Mouse (Mus musculus): ENCODE data around the gene Lrrc52. TPM values are rescaled to one million over a fixed set of nuclear protein-coding genes. Genes with fewer than 3 reads are reported as not detected.

Gene Lrrc52
- polyA plus RNA-seq, 1 experiment: 0.80 TPM

DNA sequence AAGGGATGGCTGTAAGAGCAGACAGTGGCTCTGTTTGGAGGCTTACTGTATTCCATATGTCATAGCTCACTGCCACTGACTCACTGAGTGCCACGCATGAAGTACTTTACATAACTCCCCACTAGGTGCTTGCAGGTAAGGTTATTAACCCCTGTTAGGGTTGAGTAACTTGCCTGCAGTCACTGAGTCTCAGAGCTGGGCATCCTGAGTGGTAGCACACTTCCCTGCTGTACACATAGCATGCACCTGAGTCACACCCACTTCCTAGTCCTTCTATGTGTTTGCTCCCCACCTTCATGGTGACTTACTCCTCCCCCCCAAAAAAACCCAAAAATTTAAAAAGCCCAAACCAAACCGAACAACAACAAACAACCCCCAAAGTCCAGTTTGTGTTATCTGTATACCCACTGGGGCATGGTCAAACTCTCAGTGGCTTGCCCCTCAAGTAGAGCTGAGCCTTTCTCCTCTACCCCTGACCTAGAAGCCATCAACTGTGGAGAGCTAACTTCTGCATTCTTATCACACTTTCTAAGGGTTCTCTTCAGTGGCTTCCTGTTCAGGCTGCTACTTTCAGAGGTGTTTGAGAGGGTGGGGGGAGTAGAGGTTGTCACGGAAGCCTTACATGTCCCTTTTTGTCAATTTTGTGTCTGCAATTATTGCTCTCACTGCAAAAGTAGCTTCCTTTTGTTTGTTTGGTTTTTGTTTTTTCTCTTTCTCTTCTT lies 20.5 kb upstream of the Lrrc52 start:
- H3K4me1 ChIP-seq (ENCODE audit: control insufficient read depth, insufficient read depth, low read length): no peaks in the 10 kb centered on the region
- TF ChIP-seq CTCF (IDR thresholded peaks at IDR 0.05; ENCODE audit: insufficient read depth, low read length): no peak
- no peak for TF ChIP-seq POLR2A (IDR thresholded peaks at IDR 0.05; ENCODE audit: borderline replicate concordance, extremely low read depth, low read depth, low read length)
- DNase-seq: no peak
- H3K4me3 ChIP-seq (replicated peaks; ENCODE audit: extremely low read depth, low read depth, low read length): no peak overlapping the region
- WGBS: 51% methylated on average over 3 of the region's 3 CpGs

DNA sequence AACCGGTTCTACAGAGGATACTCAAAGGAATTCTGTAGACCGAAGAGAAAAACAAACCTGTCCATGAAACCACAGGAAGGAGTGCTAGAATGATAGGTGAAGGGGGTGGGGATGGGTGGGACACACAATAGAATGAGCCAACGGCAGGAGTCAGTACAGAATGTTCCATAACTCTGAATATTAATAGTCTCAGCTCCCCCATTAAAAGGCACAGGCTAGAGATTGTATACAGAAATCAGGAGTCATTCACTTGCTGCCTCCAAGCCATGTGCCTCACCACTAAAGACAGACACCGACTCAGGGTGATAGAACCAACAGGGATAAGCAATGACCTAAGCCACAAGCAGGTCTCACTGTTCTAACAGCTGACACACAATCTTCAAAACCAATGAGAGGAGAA lies 16.3 kb upstream of the Lrrc52 start:
- no peak overlapping the region for H3K4me3 ChIP-seq (replicated peaks; ENCODE audit: extremely low read depth, low read depth, low read length)
- TF ChIP-seq CTCF (IDR thresholded peaks at IDR 0.05; ENCODE audit: insufficient read depth, low read length) (no peak), POLR2A (IDR thresholded peaks at IDR 0.05; ENCODE audit: borderline replicate concordance, extremely low read depth, low read depth, low read length) (no peak)
- no peaks in the 10 kb centered on the region for H3K4me1 ChIP-seq (ENCODE audit: control insufficient read depth, insufficient read depth, low read length)
- WGBS: 67% methylated on average over 4 of the region's 4 CpGs
- DNase-seq: no peak

DNA sequence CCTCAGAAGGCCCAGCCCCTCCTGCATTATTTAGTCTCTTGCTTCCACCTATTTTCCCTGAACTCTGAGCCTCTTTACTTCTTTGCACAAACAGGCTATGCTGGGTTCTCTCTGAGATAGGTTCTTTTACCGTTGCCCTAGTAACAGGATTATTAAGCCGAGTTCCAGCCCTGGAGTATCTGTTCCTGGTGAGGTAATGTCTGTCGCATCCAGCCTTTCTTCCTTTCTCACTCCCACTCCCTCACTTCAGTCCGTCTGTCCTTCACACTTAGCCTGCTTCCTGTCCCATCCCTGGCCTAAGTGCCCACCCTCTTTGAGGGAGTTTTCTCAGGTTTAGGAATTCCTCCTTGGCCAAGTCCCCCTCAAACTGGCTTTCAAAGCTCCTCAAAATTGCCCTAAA lies 7.0 kb upstream of the Lrrc52 start:
- 34% methylated on average over 4 of the region's 4 CpGs for WGBS
- Histone ChIP-seq H3K4me1 (ENCODE audit: control insufficient read depth, insufficient read depth, low read length) (no peaks in the 10 kb centered on the region), H3K4me3 (replicated peaks; ENCODE audit: extremely low read depth, low read depth, low read length) (no peak overlapping the region)
- TF ChIP-seq POLR2A (IDR thresholded peaks at IDR 0.05; ENCODE audit: borderline replicate concordance, extremely low read depth, low read depth, low read length) (no peak), CTCF (IDR thresholded peaks at IDR 0.05; ENCODE audit: insufficient read depth, low read length) (no peak)
- no peak for DNase-seq

DNA sequence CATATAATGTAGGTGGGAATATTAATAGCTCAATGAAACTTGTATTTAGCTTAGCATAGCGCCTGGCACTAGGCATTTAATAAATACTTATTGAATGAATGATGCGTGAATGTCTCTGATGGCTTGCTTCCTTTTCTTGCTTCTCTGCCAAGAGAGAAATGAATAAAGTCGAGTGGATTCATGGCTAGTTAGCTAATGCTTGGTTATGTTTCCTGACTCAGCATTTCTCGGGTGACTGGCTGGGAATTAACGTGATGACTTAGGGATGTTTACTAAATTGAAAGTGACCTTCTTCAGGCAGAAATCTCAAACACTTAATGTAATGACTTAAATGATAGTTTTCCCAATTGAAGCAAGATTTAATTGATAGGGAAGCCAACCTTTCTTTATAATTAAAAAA lies 1.3 kb upstream of the Lrrc52 start:
- DNase-seq: no peak
- TF ChIP-seq POLR2A (IDR thresholded peaks at IDR 0.05; ENCODE audit: borderline replicate concordance, extremely low read depth, low read depth, low read length): no peak
- no peak for TF ChIP-seq CTCF (IDR thresholded peaks at IDR 0.05; ENCODE audit: insufficient read depth, low read length)
- Histone ChIP-seq H3K4me3 (replicated peaks; ENCODE audit: extremely low read depth, low read depth, low read length) (no peak overlapping the region), H3K4me1 (ENCODE audit: control insufficient read depth, insufficient read depth, low read length) (no peaks in the 10 kb centered on the region)
- 34% methylated on average over 5 of the region's 5 CpGs for WGBS

DNA sequence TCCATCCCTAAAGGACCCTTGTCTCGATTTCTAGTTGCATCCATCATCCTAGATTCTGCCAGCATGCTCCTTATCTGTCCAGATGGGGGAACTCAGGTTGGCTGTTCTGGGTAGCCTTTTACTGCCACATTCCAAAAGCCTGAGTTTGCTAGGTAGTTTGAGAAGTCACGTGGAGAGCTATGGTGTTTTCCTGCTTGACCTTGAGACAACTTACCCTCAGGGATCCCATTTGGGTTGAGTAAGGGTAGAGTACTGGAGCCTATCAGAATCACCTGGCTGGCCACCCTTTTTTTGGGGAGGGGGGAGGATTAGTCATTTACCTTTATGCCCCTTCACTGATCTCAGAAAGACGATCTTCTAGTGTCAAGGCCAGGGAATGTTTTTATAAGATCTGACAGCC lies 9.3 kb downstream of the Lrrc52 start:
- H3K4me1 ChIP-seq (ENCODE audit: control insufficient read depth, insufficient read depth, low read length): no peaks in the 10 kb centered on the region
- TF ChIP-seq CTCF (IDR thresholded peaks at IDR 0.05; ENCODE audit: insufficient read depth, low read length): no peak
- no peak for TF ChIP-seq POLR2A (IDR thresholded peaks at IDR 0.05; ENCODE audit: borderline replicate concordance, extremely low read depth, low read depth, low read length)
- no peak overlapping the region for H3K4me3 ChIP-seq (replicated peaks; ENCODE audit: extremely low read depth, low read depth, low read length)
- 56% methylated on average over 3 of the region's 3 CpGs for WGBS
- DNase-seq: no peak

DNA sequence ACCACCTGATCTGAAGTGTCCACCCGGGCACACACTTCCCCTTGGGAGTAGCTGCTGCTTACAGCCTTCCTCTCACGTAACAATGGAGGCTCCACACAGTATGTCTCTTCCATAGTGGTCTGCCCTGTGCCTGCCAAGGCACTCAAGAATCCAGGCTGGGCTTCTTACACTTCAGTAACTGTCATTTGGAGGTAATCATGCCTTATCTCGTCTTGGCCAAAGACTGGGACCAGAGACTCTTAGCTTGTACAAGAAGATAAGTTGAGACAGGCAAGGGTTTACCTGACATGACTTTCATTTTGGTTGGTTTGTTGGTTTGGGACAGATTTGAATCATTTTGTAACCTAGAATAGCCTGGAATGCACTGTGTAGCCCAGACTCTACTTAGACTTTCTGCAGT lies 13.5 kb downstream of the Lrrc52 start:
- no peak for DNase-seq
- WGBS: 76% methylated on average over 3 of the region's 3 CpGs

DNA sequence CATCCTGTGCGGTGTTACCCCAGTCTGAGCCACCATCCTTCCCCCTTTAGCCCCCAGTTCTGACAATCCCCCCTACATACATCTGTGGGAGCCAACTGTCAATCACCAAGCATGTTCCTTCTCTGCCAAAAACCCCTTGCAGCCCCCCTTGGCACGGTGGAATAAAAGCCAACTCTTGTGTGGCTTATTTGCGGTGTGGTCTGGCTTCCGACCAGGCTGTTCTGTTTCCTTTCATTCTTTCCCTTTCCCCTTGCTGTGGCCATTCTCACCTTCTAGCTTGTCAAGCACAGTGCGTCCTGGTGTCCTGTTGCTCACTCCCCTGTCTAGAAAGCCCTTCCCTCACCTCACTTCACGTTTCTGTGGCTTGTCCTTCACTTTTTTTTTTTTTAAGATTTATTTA lies 14.1 kb downstream of the Lrrc52 start:
- TF ChIP-seq CTCF (IDR thresholded peaks at IDR 0.05; ENCODE audit: insufficient read depth, low read length) (no peak), POLR2A (IDR thresholded peaks at IDR 0.05; ENCODE audit: borderline replicate concordance, extremely low read depth, low read depth, low read length) (no peak)
- 54% methylated on average over 6 of the region's 6 CpGs for WGBS
- no peak for DNase-seq
- H3K4me3 ChIP-seq (replicated peaks; ENCODE audit: extremely low read depth, low read depth, low read length): no peak overlapping the region
- no peaks in the 10 kb centered on the region for H3K4me1 ChIP-seq (ENCODE audit: control insufficient read depth, insufficient read depth, low read length)

More for the DNA sequence above, 13.5 kb downstream of the Lrrc52 start:
- no peaks in the 10 kb centered on the region for H3K4me1 ChIP-seq (ENCODE audit: control insufficient read depth, insufficient read depth, low read length)
- no peak for TF ChIP-seq POLR2A (IDR thresholded peaks at IDR 0.05; ENCODE audit: borderline replicate concordance, extremely low read depth, low read depth, low read length)
- no peak for TF ChIP-seq CTCF (IDR thresholded peaks at IDR 0.05; ENCODE audit: insufficient read depth, low read length)
- no peak overlapping the region for H3K4me3 ChIP-seq (replicated peaks; ENCODE audit: extremely low read depth, low read depth, low read length)

DNA sequence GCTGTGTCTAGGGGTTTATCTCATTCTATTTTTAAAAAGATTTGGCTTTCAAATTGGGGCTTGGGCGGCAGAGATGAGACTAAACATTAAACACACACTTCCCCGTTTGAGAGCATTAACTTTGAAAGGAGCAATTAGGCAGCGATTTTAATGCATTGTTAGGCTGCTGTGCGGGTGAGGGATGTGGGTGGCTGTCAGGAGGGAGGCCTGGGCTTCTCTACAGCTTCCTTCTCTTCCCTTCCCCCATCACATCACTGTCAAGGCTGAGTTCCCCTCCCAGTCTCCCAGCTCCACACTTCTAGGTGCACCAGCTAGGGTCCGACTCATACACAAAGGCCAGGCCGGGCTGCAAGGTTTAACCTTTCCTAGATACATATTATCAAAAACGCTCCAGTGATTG lies 18.0 kb downstream of the Lrrc52 start:
- Histone ChIP-seq H3K4me1 (ENCODE audit: control insufficient read depth, insufficient read depth, low read length) (no peaks in the 10 kb centered on the region), H3K4me3 (replicated peaks; ENCODE audit: extremely low read depth, low read depth, low read length) (no peak overlapping the region)
- TF ChIP-seq CTCF (IDR thresholded peaks at IDR 0.05; ENCODE audit: insufficient read depth, low read length): no peak
- no peak for TF ChIP-seq POLR2A (IDR thresholded peaks at IDR 0.05; ENCODE audit: borderline replicate concordance, extremely low read depth, low read depth, low read length)
- WGBS: 40% methylated on average over 7 of the region's 7 CpGs
- DNase-seq: no peak

DNA sequence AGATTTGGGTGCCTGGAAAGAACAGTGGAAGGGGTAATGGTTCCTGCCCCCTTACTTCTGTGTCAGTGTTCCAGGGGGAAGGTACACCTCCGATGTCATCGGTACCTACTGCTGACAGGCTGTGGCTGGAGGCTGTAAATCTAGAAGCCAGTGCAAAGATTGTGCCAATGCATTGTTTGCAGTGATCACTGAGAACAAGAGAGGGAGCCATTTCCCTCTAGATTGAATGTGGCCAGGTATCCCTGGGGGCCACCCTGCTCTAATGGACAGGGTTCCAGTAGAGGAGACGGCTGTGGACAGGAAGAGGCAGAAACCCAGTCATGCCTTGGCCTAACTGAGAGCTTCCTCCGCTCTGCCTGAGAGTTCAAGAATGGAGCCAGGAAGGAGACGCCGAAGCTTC lies 18.5 kb downstream of the Lrrc52 start:
- Histone ChIP-seq H3K4me3 (replicated peaks; ENCODE audit: extremely low read depth, low read depth, low read length) (no peak overlapping the region), H3K4me1 (ENCODE audit: control insufficient read depth, insufficient read depth, low read length) (no peaks in the 10 kb centered on the region)
- WGBS: 52% methylated on average over 6 of the region's 6 CpGs
- DNase-seq: no peak
- TF ChIP-seq POLR2A (IDR thresholded peaks at IDR 0.05; ENCODE audit: borderline replicate concordance, extremely low read depth, low read depth, low read length) (no peak), CTCF (IDR thresholded peaks at IDR 0.05; ENCODE audit: insufficient read depth, low read length) (no peak)

DNA sequence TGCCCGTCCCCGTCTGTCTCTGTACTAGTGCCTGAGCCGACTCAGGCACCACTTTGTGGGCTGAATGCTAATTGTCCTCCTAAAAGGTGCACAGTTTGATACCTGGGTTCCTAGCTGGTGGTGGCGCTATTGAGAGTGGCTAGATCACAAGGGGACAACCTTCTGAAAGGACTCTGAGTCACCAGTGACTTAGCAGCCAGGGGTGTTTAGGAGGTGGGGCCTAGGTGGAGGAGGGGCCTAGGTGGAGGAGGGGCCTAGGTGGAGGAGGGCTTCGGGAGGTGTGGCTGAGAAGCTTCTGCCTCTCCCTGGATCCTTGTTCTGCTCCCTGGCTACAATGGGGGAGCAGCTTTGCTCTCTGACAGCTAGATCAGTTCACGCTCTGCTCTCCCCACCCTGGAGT lies 20.1 kb downstream of the Lrrc52 start:
- TF ChIP-seq POLR2A (IDR thresholded peaks at IDR 0.05; ENCODE audit: borderline replicate concordance, extremely low read depth, low read depth, low read length): no peak
- TF ChIP-seq CTCF (IDR thresholded peaks at IDR 0.05; ENCODE audit: insufficient read depth, low read length): no peak
- no peak for DNase-seq
- 83% methylated on average over 6 of the region's 6 CpGs for WGBS
- no peaks in the 10 kb centered on the region for H3K4me1 ChIP-seq (ENCODE audit: control insufficient read depth, insufficient read depth, low read length)
- H3K4me3 ChIP-seq (replicated peaks; ENCODE audit: extremely low read depth, low read depth, low read length): no peak overlapping the region

Measured in lung, adult 2 months (tissue).